Mouse (Mus musculus) bone marrow macrophage, adult 2 months (primary cell): Measurements from ENCODE around the gene Klf2. TPM values are rescaled to one million over a fixed set of nuclear protein-coding genes. Genes with fewer than 3 reads are reported as not detected.

Experiments used
- H3K27ac ChIP-seq: 2 replicates; pipeline ENCODE4 v1.5.1; 2012; ENCODE audit warnings: low read depth, low read length; ENCODE audit not compliant: insufficient read depth
- H3K4me1 ChIP-seq: 2 replicates; pipeline ENCODE4 v1.6.1; 2012; ENCODE audit warnings: low read length; ENCODE audit not compliant: control insufficient read depth, insufficient read depth
- H3K4me3 ChIP-seq: 2 replicates; pipeline ENCODE4 v1.5.1; 2012; ENCODE audit warnings: mild to moderate bottlenecking, low read length, moderate library complexity; ENCODE audit not compliant: insufficient read depth
- CTCF ChIP-seq: IDR thresholded peaks from 2 replicates; pipeline ENCODE4 v1.5.1; 2012; ENCODE audit warnings: low read depth, mild to moderate bottlenecking, low read length, moderate library complexity
- POLR2A ChIP-seq: IDR thresholded peaks from 2 replicates; pipeline ENCODE4 v1.6.1; 2012; ENCODE audit warnings: mild to moderate bottlenecking, low read depth, low read length, borderline replicate concordance
- polyA plus RNA-seq: library from polyadenylated mRNA; stranded (reverse); fragments of >200 nt; gene quantifications from 2 replicates; pipeline ENCODE4 v1.2.4, GENCODE M21; 2012; ENCODE audit not compliant: missing spikeins, insufficient read depth, insufficient read length

Klf2 gene
- polyA plus RNA-seq, 1 experiment = 34.3 TPM

DNA sequence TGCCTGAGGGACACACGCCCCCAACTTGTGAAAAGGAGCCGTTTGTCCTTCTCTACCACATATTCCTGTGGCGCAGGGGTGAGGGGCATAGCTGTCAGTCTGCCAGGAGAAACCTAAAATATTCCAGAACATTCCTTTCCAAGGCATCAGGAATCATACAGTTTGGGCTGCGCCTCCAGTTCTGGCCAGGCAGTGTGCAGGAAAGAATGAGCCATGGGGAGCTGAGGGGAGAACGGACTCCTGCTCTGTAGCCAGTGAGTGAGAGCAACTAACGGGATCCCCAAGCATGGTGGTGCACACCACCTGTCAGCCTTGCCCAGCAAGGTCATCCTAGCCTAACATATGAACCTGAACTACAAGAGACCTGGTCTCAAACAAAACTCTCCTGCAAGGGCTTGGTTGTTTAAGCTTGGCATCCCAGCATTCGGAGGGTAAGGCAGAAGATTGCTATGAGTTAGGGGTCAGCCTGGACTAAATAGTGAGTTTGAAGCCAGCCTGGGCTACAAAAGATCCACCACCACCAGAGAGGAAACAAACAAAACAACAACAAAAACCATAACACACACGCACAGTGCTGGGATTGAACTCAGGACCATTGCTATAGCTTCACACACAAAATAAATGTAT lies 15.7 kb upstream of the Klf2 start:
- TF ChIP-seq POLR2A (no peak), CTCF (no peak)
- Histone ChIP-seq H3K4me3 (peak overlapping the region; percentile 57; the same call in 1 of the 2 replicates), H3K27ac (peak overlapping the region; percentile 88)

DNA sequence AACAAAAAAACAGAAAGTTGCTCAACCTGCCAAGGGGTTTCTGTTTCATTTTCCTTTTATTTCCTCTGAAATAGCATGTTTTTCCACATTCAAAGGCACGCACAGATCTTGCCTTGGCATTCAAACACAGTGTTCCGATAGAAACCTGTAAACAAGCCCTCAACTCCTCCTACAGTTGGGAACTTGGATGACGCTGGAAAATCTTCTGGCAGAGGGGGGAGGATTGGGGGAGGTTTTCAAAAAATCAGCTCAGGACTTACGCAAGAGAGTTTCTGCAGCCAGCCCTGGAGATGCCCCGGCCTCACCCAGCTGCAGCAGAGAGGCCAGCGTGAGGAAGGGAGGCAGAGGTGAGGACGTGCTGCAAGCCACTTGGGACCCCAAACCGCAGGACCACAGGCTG lies 15.2 kb upstream of the Klf2 start:
- Histone ChIP-seq H3K4me3 (peak overlapping the region; percentile 57), H3K4me1 (peaks cover 7% of the 10 kb centered on the region), H3K27ac (peak overlapping the region; percentile 88)
- TF ChIP-seq POLR2A = no peak
- TF ChIP-seq CTCF = no peak

More for the DNA sequence above, 15.7 kb upstream of the Klf2 start:
- peaks cover 7% of the 10 kb centered on the region for H3K4me1 ChIP-seq

DNA sequence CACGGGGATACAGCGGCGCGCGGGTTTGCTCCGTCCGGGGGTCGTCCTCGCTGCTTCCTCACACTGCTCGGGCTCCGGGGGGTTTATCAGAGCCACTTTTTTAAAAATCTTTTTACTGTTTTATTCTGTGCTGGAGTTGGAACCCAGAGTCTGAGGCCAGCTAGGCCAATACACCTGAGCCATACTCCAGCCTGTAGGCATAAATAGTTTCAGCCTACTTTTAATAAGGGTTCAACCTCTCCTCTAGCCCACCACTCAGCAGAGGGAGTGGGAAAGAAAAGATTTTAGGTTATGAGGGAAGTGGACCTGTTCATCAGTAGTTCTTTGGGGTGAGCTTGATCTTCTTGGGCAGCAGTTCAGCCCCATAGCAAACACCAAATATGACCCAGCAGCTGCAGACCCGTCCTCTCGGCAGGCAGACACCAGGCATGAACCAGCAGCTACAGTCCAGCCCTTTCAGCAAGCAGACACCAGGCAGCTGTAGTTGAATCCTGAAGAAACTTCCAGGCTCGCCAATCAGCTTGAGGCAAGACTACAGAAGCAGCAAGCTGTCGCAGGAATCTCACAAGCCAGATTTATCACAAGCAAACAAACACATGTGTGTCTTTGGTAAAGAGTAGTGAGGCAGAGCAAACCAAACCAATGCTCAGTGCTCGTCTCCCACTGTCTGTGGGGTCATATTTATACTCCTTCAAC lies 13.5 kb upstream of the Klf2 start, which contains the start of gene Gm10282:
Gene Gm10282 (minus strand): TSS at position 51 of the 696 bp plus-strand sequence.
- no peak for TF ChIP-seq POLR2A
- no peak for TF ChIP-seq CTCF
- Histone ChIP-seq H3K4me1 (peaks cover 7% of the 10 kb centered on the region), H3K27ac (no peak within 1 kb of the TSS), H3K4me3 (no peak within 1 kb of the TSS)

DNA sequence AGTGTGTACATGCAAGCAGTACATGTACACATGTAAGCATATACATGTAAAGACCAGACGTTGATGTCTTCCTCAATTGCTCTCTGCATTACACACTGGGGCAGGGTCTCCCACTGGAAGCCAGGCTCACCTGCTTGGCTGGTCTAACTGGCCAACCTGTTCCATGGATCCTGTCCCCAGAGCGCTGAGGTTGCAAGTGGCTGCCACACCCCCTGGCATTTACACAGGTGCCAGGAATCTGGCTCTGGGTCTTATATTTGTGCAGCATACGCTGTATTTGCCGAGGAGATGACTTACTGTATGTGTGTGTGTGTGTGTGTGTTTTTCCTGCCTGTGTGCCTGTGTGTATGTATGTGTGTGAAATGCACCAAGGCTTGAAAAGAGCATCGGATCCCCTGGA lies 11.9 kb upstream of the Klf2 start:
- H3K4me3 ChIP-seq = no peak overlapping the region
- peaks cover 13% of the 10 kb centered on the region for H3K4me1 ChIP-seq
- no peak for TF ChIP-seq CTCF
- TF ChIP-seq POLR2A = no peak
- no peak overlapping the region for H3K27ac ChIP-seq

DNA sequence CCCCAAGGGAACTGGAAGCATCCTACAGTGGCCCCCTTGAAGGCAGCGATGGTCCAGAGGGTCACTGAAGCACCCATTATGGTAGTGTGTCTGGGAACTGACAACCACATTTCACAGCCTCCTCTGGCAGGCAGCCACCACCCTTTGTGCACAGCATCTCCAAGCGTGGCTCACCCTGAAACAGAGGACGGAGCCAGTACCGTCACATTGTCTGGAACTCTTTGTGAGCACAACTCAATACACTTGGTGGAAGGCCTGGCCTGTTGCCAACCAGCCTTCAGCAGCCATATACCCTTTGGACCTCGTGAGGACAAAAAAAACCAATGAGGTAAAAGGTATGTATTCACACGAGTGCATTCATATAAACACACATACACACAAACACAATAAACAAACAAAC lies 10.6 kb upstream of the Klf2 start:
- TF ChIP-seq POLR2A = no peak
- TF ChIP-seq CTCF = no peak
- Histone ChIP-seq H3K4me1 (peaks cover 10% of the 10 kb centered on the region), H3K4me3 (no peak overlapping the region), H3K27ac (no peak overlapping the region)

DNA sequence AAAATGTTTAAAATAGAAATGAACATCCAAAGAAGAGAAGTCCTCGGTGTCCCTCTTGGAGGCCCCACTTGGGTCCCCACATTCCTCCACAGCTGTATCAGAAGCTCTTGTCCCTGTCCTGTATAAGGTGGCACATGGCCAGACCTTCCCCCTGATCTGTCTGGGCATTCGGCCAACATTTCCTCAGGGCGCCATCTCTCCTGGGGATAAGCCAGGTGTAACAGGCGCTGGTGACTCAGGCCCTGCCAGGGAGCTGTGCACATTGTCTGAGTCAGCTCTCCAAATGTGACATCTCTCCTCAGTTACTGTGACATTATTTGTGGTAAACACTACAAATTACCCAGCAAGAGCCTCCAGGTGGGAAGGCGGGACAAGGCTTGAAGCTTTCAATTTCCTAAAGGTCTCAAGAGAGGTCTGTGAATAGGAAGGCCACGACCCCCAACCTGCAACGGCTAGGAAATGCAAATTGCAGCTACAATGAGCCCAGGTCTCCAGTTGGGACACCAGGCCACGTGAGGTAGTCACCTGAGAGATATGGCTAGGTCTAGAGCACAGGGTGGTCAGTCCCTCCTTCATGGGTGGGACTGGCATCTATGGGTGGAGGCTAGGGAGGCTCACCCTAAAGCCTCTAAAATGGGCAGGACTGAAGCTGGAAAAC lies 7.9 kb upstream of the Klf2 start:
- TF ChIP-seq CTCF (no peak), POLR2A (no peak)
- Histone ChIP-seq H3K4me1 (peaks cover 11% of the 10 kb centered on the region), H3K4me3 (no peak overlapping the region), H3K27ac (no peak overlapping the region)

DNA sequence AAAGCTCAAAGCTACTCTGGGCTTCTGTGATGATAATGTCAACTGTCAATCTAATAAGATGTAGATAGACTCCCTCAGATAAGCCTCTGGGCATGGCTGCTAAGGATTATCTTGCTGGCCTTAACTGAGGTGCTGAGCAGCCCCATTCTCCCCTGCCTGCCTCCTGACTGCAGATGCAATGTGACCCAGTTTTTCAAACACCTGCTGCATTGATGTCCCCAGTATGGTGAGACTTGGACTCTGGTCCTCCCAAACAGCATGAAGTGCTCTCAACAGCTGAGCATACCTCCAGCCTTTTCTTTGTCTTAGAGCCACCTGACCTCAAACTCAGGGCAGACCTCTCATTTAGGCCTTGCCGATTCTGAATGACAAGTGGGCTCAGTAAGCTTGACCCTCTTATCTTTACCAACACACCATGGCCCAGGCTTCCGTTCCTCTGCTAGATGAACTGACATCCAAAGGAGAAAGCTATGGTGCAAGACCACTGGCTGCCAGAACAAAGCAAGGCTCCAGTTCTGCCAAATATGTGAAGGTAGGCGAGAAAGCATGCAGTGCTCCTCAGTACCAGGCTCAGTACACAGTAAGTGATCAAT lies 5.8 kb upstream of the Klf2 start:
- H3K27ac ChIP-seq = no peak overlapping the region
- peaks cover 22% of the 10 kb centered on the region for H3K4me1 ChIP-seq
- TF ChIP-seq POLR2A (no peak), CTCF (no peak)
- H3K4me3 ChIP-seq = no peak overlapping the region

DNA sequence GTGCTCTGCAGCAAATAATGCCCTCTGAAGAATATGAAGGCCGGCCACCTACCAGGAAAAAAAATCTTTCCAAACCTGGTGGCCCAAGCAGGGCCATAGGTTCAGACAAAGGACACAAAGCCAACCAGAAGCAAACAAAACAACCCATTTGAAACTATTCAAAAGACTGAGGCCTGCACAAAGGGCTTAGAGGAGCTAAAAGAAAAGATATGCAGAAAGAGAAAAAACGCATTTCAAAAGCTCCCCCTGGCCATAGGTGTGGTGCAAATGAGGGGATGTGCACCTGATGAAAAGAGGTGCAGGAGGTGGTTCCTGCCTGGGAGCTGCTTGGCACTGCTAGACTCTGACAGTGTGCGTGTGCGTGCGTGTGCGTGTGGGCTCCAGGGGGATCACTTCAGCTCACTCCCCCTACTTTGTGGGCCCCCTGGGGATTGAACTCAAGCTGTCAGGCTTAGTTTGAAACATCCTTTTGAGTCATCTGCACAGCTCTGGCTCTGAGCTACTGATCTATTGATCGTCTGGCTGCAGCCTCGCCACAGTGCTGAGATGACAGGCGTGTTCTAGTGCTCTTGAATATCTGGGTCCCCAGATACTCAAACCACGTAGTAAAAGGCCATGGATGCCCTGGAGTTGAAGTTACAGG lies 2.7 kb upstream of the Klf2 start:
- H3K4me1 ChIP-seq = peaks cover 29% of the 10 kb centered on the region
- H3K4me3 ChIP-seq = no peak overlapping the region
- TF ChIP-seq POLR2A (no peak), CTCF (no peak)
- H3K27ac ChIP-seq = no peak overlapping the region

DNA sequence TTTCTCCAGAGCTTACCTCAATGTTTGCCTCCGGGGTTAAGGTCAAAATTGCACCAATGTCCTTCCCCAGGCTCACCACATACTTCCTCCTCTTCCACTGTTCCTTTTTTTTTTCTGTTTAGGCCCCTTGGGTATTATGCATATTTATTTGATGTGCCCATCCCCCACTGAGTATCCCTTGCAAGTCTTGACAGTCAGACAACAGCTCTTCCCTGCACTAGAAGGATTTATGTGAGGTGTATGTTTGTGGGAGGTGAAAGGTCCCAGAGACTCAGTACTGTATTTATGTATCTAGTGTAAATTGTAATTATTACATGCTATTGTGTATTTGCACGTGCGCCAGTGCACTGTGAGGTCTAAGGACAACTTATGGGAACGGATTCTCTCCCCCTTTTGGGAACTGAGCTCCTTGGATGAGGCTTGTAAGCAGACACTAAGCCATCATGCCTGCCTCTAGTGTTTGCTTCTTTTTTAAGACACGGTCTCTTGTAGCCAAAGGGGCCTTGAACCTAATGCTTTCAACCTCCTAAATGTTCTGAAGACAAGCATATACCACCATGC lies 1.0 kb upstream of the Klf2 start:
- H3K4me1 ChIP-seq = peaks cover 36% of the 10 kb centered on the region
- peak overlapping the region; percentile 64 for H3K27ac ChIP-seq
- no peak overlapping the region for H3K4me3 ChIP-seq
- TF ChIP-seq CTCF = no peak
- no peak for TF ChIP-seq POLR2A

DNA sequence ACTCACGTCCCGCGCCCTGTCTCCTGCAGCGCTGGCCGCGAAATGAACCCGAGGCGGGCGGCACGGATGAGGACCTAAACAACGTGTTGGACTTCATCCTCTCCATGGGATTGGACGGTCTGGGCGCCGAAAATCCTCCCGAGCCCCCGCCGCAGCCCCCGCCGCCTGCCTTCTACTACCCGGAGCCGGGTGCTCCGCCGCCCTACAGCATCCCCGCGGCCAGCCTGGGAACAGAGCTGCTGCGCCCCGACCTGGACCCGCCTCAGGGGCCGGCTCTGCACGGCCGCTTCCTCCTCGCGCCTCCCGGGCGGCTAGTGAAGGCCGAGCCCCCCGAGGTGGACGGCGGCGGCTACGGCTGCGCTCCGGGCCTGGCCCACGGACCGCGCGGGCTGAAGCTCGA lies 564 bp downstream of the Klf2 start:
- no peak for TF ChIP-seq POLR2A
- TF ChIP-seq CTCF = no peak
- Histone ChIP-seq H3K27ac (0 out of 2 replicates have a peak overlapping the region, but pooled peaks have one; percentile 2), H3K4me1 (peaks cover 51% of the 10 kb centered on the region), H3K4me3 (peak overlapping the region; percentile 79)
